Mouse (Mus musculus): Measurements from ENCODE around the gene Cdc42ep1.

Gene Cdc42ep1

DNA sequence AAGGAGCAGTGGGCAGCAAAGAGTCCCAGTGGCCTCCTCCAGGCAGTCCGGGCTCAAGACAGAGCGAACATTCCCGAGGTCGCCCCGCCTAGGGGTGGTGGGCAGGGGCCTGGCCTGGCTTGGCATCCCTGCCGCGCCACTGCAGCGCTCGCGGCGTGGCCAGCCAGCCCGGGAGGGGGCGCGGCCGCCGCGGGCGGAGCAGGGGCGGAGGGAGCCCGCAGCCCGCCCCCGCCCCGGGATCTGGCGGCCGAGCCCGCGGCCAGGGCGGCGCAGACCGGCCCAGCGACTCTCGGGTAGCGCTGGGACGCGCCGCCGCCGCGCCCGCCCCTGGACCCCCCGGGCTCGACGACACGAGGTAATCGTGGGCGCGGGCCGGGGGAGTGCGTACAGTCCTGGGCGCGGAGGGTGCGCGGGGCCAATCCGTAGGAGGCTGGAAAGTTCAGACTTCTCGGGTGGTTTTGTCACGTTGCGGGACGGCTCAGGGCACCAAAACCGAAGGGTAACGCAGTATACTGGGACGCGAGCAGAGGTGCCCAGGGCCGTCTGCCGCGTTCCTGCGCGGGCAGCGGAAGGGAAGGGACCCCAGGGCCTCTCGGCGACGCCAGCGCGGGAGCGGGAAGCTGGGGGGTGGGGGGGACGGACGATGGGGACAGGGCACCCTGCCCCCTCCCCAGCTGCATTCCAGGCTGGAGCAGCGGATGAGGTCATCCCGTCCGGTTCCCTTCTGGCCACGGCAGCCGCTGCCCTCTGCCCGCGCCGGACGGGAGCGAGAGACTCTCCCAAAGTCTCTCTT lies at the start of gene Cdc42ep1:
Cdc42ep1 (plus strand) TSS at position 254 of the 793 bp plus-strand sequence.
- POLR2A ChIA-PET = interaction anchor here in 1 of 4 experiments (0.6 kb wide), 1 partner anchor 99 kb away, joined by 3 read pairs; no protein-coding TSS in a partner anchor
- CTCF ChIA-PET = interaction anchor here in 2 of 4 experiments (0.6 to 9.3 kb wide), 3 partner anchors 10 to 89 kb away, joined by 3 to 57 read pairs (median 4); no protein-coding TSS in a partner anchor

DNA sequence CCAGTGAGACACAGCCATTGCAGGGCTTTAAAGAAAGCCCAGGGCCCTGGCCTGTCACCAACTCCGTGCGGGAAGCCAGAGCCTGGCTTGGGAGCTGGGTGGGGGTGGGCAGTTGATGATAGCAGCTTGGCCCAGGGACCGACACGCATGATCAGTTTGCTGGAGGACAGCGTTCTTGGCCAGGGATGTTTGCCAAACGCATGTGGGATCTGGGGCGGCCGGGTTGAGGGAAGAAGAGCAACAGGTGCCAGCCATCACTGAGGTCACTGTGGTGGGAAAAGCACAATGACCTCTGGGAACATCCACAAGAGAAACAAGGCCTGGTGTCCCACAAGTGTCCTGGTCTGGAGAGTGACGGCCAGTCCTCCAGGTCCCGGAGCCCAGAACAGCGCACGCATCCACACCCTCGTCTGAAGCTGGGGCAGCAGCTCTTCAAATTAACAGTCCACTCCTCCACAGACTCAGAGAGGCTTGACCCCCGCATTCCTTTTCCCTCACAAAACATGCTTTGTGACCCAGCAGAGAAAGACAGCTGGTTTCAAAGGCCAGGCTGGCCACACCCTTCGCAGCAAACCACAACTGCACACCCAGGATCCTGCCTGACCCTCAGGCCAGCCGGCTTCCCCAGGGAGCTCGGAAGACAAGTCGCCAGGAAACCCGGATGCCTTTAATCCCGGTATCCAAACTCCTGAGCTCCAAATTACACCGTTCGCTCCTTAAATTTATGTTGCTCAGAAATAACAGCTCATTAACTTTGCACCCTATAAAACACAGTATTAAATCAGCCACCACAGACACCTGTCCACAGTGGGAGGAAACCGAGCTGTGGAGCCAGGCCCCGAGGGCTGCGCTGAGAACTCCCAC lies 46.0 kb upstream of the Cdc42ep1 start:
- ChIA-PET CTCF (interaction anchor here (0.5 to 1.6 kb wide), 12 partner anchors 9 to 275 kb away, joined by 3 to 6 read pairs (median 4); no protein-coding TSS in a partner anchor), POLR2A (interaction anchor here (0.5 to 1.3 kb wide), 14 partner anchors 8 to 1336 kb away, joined by 3 to 10 read pairs (median 3); partner anchors contain the start of gene Tab1 (in 1 of the 4))

GRCm38 (mm10) chr15:78797060-78797329 lies 45.4 kb upstream of the Cdc42ep1 start:
- POLR2A ChIA-PET = interaction anchor here in 3 of 4 experiments (0.6 to 1.3 kb wide), 12 partner anchors 9 to 385 kb away, joined by 3 to 7 read pairs (median 3); no protein-coding TSS in a partner anchor

GRCm38 (mm10) chr15:78799029-78799428 lies 43.4 kb upstream of the Cdc42ep1 start:
- CTCF ChIA-PET = interaction anchor here in 3 of 4 experiments (0.6 to 1.0 kb wide), 5 partner anchors 13 to 543 kb away, joined by 3 to 4 read pairs (median 3); no protein-coding TSS in a partner anchor
- POLR2A ChIA-PET = interaction anchor here in 2 of 4 experiments (0.6 to 0.9 kb wide), 5 partner anchors 13 to 925 kb away, joined by 3 to 6 read pairs (median 3); no protein-coding TSS in a partner anchor

More at GRCm38 (mm10) chr15:78797060-78797329, 45.4 kb upstream of the Cdc42ep1 start:
- CTCF ChIA-PET = interaction anchor here (0.5 to 1.6 kb wide), 11 partner anchors 10 to 275 kb away, joined by 3 to 6 read pairs (median 3); no protein-coding TSS in a partner anchor

- POLR2A ChIA-PET = interaction anchor here in 2 of 4 experiments (0.8 to 1.9 kb wide), 6 partner anchors 23 to 200 kb away, joined by 3 to 7 read pairs (median 4); partner anchors contain the start of genes Mfng (in 1 of the 2) and Nol12 (in 1 of the 2)
- CTCF ChIA-PET = interaction anchor here in 3 of 4 experiments (0.6 to 1.3 kb wide), 4 partner anchors 29 to 206 kb away, joined by 3 to 5 read pairs (median 4); no protein-coding TSS in a partner anchor
These were observed 40.9 kb upstream of the Cdc42ep1 start for GRCm38 (mm10) chr15:78801571-78801970.

DNA sequence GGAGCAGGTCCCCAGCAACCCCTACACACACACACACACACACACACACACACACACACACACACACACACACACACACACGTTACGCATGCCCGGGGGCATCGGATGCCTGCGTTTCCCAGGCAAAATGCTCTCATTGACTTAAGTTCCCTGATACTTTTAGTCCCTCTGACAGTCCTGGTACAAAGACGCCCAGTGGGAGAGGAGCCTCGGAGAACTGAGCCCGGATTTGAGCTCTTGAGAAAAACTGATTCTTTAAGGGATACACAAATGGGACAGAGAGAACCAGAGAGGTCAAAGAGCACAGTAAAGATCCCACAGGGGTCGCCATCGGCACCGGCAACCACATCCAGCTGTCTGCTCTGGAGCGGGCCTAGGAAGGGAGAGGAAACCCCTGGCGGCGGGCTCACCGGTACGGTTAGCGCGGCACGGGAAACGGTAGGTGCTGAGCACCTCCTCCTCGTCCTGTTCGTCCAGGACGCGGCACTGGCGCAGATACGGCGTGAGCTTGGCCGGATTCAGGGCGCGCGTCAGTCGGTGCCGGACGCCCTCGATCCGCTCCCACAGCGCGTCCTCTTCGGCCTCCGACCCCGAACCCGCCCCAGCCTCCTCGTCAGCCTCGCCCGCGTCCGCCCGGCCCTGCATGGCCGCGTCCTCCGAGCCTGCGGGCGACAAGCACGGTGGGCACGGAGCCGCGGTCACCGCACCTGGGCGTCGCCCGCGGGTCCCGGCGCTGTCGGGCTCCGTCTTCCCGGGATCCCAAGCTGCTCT lies 40.3 kb upstream of the Cdc42ep1 start:
- ChIA-PET POLR2A (interaction anchor here in 3 of 4 experiments (0.6 to 2.6 kb wide), 13 partner anchors 9 to 604 kb away, joined by 3 to 7 read pairs (median 4); partner anchors contain the start of genes Mfng (in 1 of the 3) and Nol12 (in 1 of the 3)), CTCF (interaction anchor here in 3 of 4 experiments (0.6 to 1.3 kb wide), 9 partner anchors 9 to 207 kb away, joined by 3 to 6 read pairs (median 4); no protein-coding TSS in a partner anchor)

GRCm38 (mm10) chr15:78802776-78803391 lies 39.5 kb upstream of the Cdc42ep1 start, which contains the start of gene Card10:
Gene Card10, minus strand, starts transcription at chr15:78803042.
- ChIA-PET POLR2A (interaction anchor here in 3 of 4 experiments (0.6 to 2.6 kb wide), 13 partner anchors 9 to 199 kb away, joined by 3 to 8 read pairs (median 4); partner anchors contain the start of gene Mfng (in 1 of the 3)), CTCF (interaction anchor here (0.5 to 1.3 kb wide), 9 partner anchors 10 to 1545 kb away, joined by 3 to 6 read pairs (median 4); no protein-coding TSS in a partner anchor)

GRCm38 (mm10) chr15:78803499-78803900 lies 38.9 kb upstream of the Cdc42ep1 start:
- POLR2A ChIA-PET = interaction anchor here in 3 of 4 experiments (0.6 to 2.6 kb wide), 9 partner anchors 10 to 62 kb away, joined by 3 to 8 read pairs (median 5); partner anchors contain the start of gene Mfng (in 1 of the 3)
- CTCF ChIA-PET = interaction anchor here in 2 of 4 experiments (0.6 to 0.9 kb wide), 2 partner anchors 355 to 1546 kb away, joined by 4 to 6 read pairs; no protein-coding TSS in a partner anchor

DNA sequence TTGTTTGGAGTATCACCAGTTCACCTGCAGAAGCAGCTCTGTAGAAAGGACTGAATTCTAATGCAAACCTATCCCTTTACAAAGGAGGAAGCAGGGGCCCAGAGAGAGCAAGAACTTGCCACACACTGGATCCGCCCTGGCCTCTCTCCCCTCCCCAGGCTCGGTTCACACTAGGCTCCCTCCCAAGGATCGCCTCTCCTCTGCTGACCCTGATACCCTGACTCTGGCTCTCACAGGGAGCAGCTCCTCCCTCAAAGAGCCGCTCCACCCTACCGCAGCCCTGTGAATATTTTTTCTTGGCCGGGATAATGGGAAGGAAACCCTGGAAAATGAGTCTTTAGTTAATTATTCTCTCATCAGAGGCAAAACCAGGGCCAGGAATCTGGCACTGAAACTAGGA lies 38.1 kb upstream of the Cdc42ep1 start:
- ChIA-PET POLR2A (interaction anchor here (0.6 to 2.6 kb wide), 8 partner anchors 9 to 139 kb away, joined by 3 to 8 read pairs (median 6); no protein-coding TSS in a partner anchor), CTCF (interaction anchor here (0.5 to 0.8 kb wide), 4 partner anchors 35 to 1034 kb away, joined by 3 to 4 read pairs (median 3); no protein-coding TSS in a partner anchor)

- ChIA-PET CTCF (interaction anchor here in 1 of 4 experiments (0.6 kb wide), 1 partner anchor 23 kb away, joined by 3 read pairs; no protein-coding TSS in a partner anchor), POLR2A (interaction anchor here in 1 of 4 experiments (0.6 kb wide), 1 partner anchor 699 kb away, joined by 6 read pairs; no protein-coding TSS in a partner anchor)
These were observed 37.1 kb upstream of the Cdc42ep1 start for GRCm38 (mm10) chr15:78805351-78805750.

- CTCF ChIA-PET = interaction anchor here in 2 of 4 experiments (0.6 to 1.5 kb wide), 3 partner anchors 20 to 219 kb away, joined by 3 to 5 read pairs (median 3); no protein-coding TSS in a partner anchor
- POLR2A ChIA-PET = interaction anchor here in 2 of 4 experiments (0.6 to 1.1 kb wide), 3 partner anchors 9 to 46 kb away, joined by 3 read pairs; no protein-coding TSS in a partner anchor
These were observed 35.8 kb upstream of the Cdc42ep1 start for GRCm38 (mm10) chr15:78806614-78807013.

- CTCF ChIA-PET = interaction anchor here in 3 of 4 experiments (0.5 to 1.5 kb wide), 5 partner anchors 19 to 227 kb away, joined by 3 to 5 read pairs (median 3); no protein-coding TSS in a partner anchor
- POLR2A ChIA-PET = interaction anchor here in 2 of 4 experiments (0.6 to 1.1 kb wide), 3 partner anchors 10 to 46 kb away, joined by 3 read pairs; no protein-coding TSS in a partner anchor
These were observed 35.3 kb upstream of the Cdc42ep1 start for GRCm38 (mm10) chr15:78807141-78807540.

- POLR2A ChIA-PET = interaction anchor here in 1 of 4 experiments (1.2 kb wide), 1 partner anchor 37 kb away, joined by 3 read pairs; no protein-coding TSS in a partner anchor
These were observed 33.4 kb upstream of the Cdc42ep1 start for GRCm38 (mm10) chr15:78808980-78809379.

DNA sequence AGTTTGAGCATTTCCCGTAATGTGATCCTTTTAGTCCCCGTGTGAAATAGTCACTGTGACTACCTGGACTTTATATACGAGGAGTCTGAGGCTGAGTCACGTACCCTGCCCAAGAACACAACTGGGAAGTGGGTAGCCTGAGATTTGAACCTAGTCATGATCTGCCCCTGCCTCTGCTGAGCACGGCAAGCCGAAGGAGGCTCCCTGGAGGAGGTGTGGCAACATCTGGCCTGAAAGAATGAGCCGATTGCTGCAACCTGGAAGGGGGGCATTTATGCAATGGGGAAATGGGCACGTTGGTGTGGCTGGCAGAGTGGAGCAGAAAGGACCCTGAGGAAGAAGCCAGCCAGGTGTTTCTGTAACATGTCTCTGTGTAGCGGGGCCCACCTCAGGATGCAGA lies 32.7 kb upstream of the Cdc42ep1 start:
- POLR2A ChIA-PET = no interaction called here
- CTCF ChIA-PET = interaction anchor here in 1 of 4 experiments (0.5 to 1.4 kb wide), 2 partner anchors 31 to 35 kb away, joined by 3 to 6 read pairs; no protein-coding TSS in a partner anchor

More at GRCm38 (mm10) chr15:78808980-78809379, 33.4 kb upstream of the Cdc42ep1 start:
- CTCF ChIA-PET = interaction anchor here in 1 of 4 experiments (0.9 kb wide), 1 partner anchor 569 kb away, joined by 3 read pairs; no protein-coding TSS in a partner anchor

DNA sequence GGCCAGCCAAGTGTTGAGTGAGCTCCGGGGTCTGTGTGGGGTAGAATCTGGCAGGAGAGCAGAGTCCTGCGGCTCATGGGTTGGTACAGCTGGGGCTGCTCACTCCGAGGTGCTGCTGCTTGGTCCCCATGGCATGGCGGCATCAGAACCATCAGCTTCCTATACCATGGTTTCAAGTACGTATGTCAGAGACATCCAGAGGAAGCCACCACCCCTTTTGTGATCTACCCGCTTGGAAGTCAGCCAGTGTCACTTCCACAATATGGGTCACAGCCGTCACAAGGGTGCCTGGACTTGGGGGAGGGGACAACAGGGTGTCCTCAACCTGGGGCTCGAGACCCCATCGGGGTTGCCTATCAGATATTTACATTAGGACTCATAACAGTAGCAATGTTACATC lies 32.3 kb upstream of the Cdc42ep1 start:
- CTCF ChIA-PET = interaction anchor here in 1 of 4 experiments (0.5 to 1.4 kb wide), 2 partner anchors 31 to 35 kb away, joined by 3 to 6 read pairs; no protein-coding TSS in a partner anchor
- POLR2A ChIA-PET = no interaction called here

DNA sequence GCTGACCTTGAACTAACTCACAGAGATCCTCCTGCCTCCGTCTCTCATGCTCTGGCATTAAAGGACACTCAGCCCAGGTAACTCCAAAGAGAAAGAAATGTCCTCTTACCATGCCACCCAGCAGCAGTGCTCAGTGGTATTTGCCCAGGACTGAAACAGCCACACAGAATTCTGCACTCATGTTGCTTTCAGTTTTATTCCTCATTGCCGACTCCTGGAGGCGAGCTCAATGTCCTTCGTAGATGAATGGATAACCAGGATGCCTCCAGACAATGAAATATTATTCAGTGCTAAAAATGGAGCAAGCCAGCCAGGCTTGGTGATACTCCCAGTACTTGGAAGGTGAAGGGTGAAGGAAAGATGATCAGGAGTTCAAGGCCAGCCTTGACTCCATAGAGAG lies 28.8 kb upstream of the Cdc42ep1 start:
- ChIA-PET CTCF (interaction anchor here in 1 of 4 experiments (0.5 kb wide), 1 partner anchor 86 kb away, joined by 4 read pairs; the partner anchor contains the start of genes Gm49510 and Sh3bp1), POLR2A (interaction anchor here in 1 of 4 experiments (1.9 kb wide), 1 partner anchor 10 kb away, joined by 8 read pairs; no protein-coding TSS in a partner anchor)

Data from embryonic stem cell, embryonic (primary cell).